Mouse (Mus musculus) urinary bladder, postnatal 36 days (tissue): ENCODE data around the gene Tspan33.

Experiments used
- DNase-seq, 2 experiments: peaks; one replicate each; pipeline ENCODE4 v3.0.0; 2022; ENCODE audit warnings: low spot score in 2 of 2, mixed read lengths in 1 of 2

Gene Tspan33

GRCm38 (mm10) chr6:29699085-29699745, 5.2 kb downstream of the Tspan33 start:
- no peak for DNase-seq

GRCm38 (mm10) chr6:29701051-29701450, 7.0 kb downstream of the Tspan33 start:
- no peak for DNase-seq

- DNase-seq: no peak
Measured at GRCm38 (mm10) chr6:29702126-29702525, 8.1 kb downstream of the Tspan33 start.

GRCm38 (mm10) chr6:29704143-29704542, 10.1 kb downstream of the Tspan33 start:
- DNase-seq: no peak

- DNase-seq: no peak
Measured at GRCm38 (mm10) chr6:29707902-29708301, 13.9 kb downstream of the Tspan33 start.

GRCm38 (mm10) chr6:29711318-29711717, 17.3 kb downstream of the Tspan33 start:
- DNase-seq: no peak

GRCm38 (mm10) chr6:29712011-29712584, 18.1 kb downstream of the Tspan33 start:
- no peak for DNase-seq

- no peak for DNase-seq
Measured at GRCm38 (mm10) chr6:29716624-29717365, 22.8 kb downstream of the Tspan33 start.

- DNase-seq: no peak
Measured at GRCm38 (mm10) chr6:29717541-29717940, 23.5 kb downstream of the Tspan33 start.

- DNase-seq: peak in 1 of 2 experiments; percentile 22
Measured at GRCm38 (mm10) chr6:29717952-29718521, 24.0 kb downstream of the Tspan33 start.

- DNase-seq: peak; percentile 57 to 68
Measured at GRCm38 (mm10) chr6:29718894-29719329, 24.9 kb downstream of the Tspan33 start.

GRCm38 (mm10) chr6:29721890-29722289, 27.9 kb downstream of the Tspan33 start:
- no peak for DNase-seq

- DNase-seq: no peak
Measured at GRCm38 (mm10) chr6:29726576-29727200, 32.7 kb downstream of the Tspan33 start.

GRCm38 (mm10) chr6:29728035-29728434, 34.0 kb downstream of the Tspan33 start:
- DNase-seq: no peak

- DNase-seq: no peak
Measured at GRCm38 (mm10) chr6:29729491-29729890, 35.5 kb downstream of the Tspan33 start.

- peak; percentile 68 to 77 for DNase-seq
Measured at GRCm38 (mm10) chr6:29735336-29735688, 41.3 kb downstream of the Tspan33 start, which contains the start of gene Smo. Gene Smo, plus strand, starts transcription at chr6:29735503.

GRCm38 (mm10) chr6:29735689-29736451, 41.8 kb downstream of the Tspan33 start:
- DNase-seq: peak; percentile 32 to 58

- no peak for DNase-seq
Measured at GRCm38 (mm10) chr6:29736610-29737458, 42.8 kb downstream of the Tspan33 start.

GRCm38 (mm10) chr6:29751466-29752152, 57.6 kb downstream of the Tspan33 start:
- DNase-seq: no peak

GRCm38 (mm10) chr6:29753336-29753735, 59.3 kb downstream of the Tspan33 start:
- no peak for DNase-seq
